Mouse (Mus musculus) stomach, postnatal 0 days (tissue): ENCODE results near the gene Pla2g4d. TPM values are rescaled to one million over a fixed set of nuclear protein-coding genes. Genes with fewer than 3 reads are reported as not detected.

Experiments used
- ATAC-seq: fragments of 200-750 bp; cut with Nextera tagmentation; 2 replicates; pipeline ENCODE4 v1.8.0; 2017; ENCODE audit not compliant: low FRiP score, low TSS enrichment
- DNase-seq: peaks from one replicate; pipeline ENCODE4 v3.0.0-alpha.2; 2016; ENCODE audit warnings: low spot score
- H3K27ac ChIP-seq: fragments of 300-500 bp; sonication (generic); replicated peaks from 2 replicates; pipeline ENCODE4 v1.5.1; 2014; ENCODE audit warnings: mild to moderate bottlenecking, control low read depth
- H3K27me3 ChIP-seq: fragments of 300-500 bp; sonication (generic); 2 replicates; pipeline ENCODE4 v1.6.1; 2014; ENCODE audit warnings: low read length; ENCODE audit not compliant: control insufficient read depth, insufficient read depth
- H3K36me3 ChIP-seq: fragments of 300-500 bp; sonication (generic); 2 replicates; pipeline ENCODE4 v1.6.1; 2014; ENCODE audit warnings: low read length, mixed read lengths; ENCODE audit not compliant: control insufficient read depth, insufficient read depth
- H3K4me1 ChIP-seq: fragments of 300-500 bp; sonication (generic); replicated peaks from 2 replicates; pipeline ENCODE4 v1.6.1; 2014; ENCODE audit warnings: antibody characterized with exemption; ENCODE audit not compliant: control insufficient read depth, insufficient read depth
- H3K4me2 ChIP-seq: fragments of 300-500 bp; sonication (generic); replicated peaks from 2 replicates; pipeline ENCODE4 v1.6.1; 2014; ENCODE audit warnings: low read depth, mild to moderate bottlenecking, control low read depth, moderate library complexity
- H3K4me3 ChIP-seq: fragments of 300-500 bp; sonication (generic); 2 replicates; pipeline ENCODE4 v1.5.1; 2014; ENCODE audit warnings: low read depth, low read length, control low read depth
- H3K9ac ChIP-seq: fragments of 300-500 bp; sonication (generic); 2 replicates; pipeline ENCODE4 v1.6.1; 2014; ENCODE audit warnings: mild to moderate bottlenecking, low read length, control low read depth, mixed read lengths
- H3K9me3 ChIP-seq: fragments of 300-500 bp; sonication (generic); 2 replicates; pipeline ENCODE4 v1.6.1; 2016; ENCODE audit warnings: low read length; ENCODE audit not compliant: control insufficient read depth
- CTCF ChIP-seq: IDR thresholded peaks from 2 replicates; pipeline ENCODE4 v1.5.1; 2016; ENCODE audit warnings: antibody characterized with exemption, low read depth, mild to moderate bottlenecking, moderate library complexity
- EP300 ChIP-seq: optimal IDR thresholded peaks from 2 replicates; pipeline ENCODE3; 2016; ENCODE audit warnings: antibody characterized with exemption
- WGBS: fragments of 180-500 bp; shearing (Covaris S2); extraction: QIAGEN DNeasy Blood & Tissue Kit; methylation state at CpG from one replicate; pipeline ENCODE4 v1.1.7; 2014; 5-methylcytosine and 5-hydroxymethylcytosine counted together
- polyA plus RNA-seq: library from polyadenylated mRNA; unstranded; fragments of >200 nt; fragmentation: Nextera tagmentation; extraction: Ambion mirVana; gene quantifications from 2 replicates; pipeline ENCODE4 v1.2.1, GENCODE M21; 2015

The Pla2g4d gene
- polyA plus RNA-seq, 1 experiment from 2014 or later = 9.8 TPM

DNA sequence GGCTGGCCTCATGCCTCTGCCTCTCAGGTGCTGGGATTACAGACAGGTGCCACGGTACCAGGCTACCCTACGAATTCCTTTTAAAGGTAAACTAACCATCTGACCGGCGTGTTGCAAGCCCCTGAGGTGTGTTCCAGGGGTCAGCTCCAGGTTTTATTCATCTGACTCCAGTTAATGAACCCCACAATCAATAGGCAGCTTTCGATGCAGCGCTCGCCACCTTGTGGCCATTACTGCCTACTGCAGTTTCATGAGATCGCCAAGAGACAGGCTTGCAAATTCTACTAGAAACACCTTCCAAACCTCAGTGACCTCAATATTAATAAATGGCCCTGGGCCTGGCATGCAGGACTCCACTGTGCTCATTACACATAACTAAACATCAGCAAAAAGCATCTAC is 9.0 kb downstream of the Pla2g4d start:
- H3K4me2 ChIP-seq = no peak overlapping the region
- no peak overlapping the region for H3K4me3 ChIP-seq
- TF ChIP-seq CTCF = peak; percentile 89
- no peak for TF ChIP-seq EP300
- no peaks in the 10 kb centered on the region for H3K27me3 ChIP-seq
- ATAC-seq (no peak), DNase-seq (peak; percentile 70)
- H3K36me3 ChIP-seq = no peaks in the 10 kb centered on the region
- no peak overlapping the region for H3K9ac ChIP-seq
- H3K9me3 ChIP-seq = no peaks in the 10 kb centered on the region
- WGBS = 15% methylated on average over 8 of the region's 8 CpGs
- H3K4me1 ChIP-seq = no peaks in the 10 kb centered on the region
- no peak overlapping the region for H3K27ac ChIP-seq

DNA sequence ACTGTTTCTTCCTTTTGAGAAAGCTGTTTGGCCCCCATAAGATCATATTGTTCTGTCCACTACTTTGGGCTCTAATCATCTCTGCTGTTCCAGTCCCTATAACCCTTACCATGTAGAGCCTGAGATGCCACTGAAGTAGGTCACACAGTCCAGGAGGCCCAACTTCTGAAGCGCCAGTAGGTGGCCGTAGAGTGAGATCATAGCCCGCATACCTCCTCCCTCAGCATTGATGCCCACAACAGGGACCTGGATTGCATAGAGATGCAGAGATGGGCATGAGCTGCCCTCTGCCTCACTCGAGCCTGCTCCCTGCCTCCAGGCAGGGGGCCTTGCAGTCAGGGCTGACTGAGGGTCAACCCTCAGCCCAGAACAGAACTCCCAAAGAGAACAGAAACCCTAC is 12.0 kb downstream of the Pla2g4d start:
- Histone ChIP-seq H3K9me3 (no peaks in the 10 kb centered on the region), H3K4me1 (no peaks in the 10 kb centered on the region), H3K4me3 (no peak overlapping the region), H3K27ac (no peak overlapping the region), H3K36me3 (no peaks in the 10 kb centered on the region), H3K9ac (no peak overlapping the region), H3K4me2 (no peak overlapping the region), H3K27me3 (no peaks in the 10 kb centered on the region)
- WGBS = 81% methylated on average over 4 of the region's 4 CpGs
- no peak for DNase-seq
- TF ChIP-seq CTCF = no peak
- TF ChIP-seq EP300 = no peak
- ATAC-seq = no peak

DNA sequence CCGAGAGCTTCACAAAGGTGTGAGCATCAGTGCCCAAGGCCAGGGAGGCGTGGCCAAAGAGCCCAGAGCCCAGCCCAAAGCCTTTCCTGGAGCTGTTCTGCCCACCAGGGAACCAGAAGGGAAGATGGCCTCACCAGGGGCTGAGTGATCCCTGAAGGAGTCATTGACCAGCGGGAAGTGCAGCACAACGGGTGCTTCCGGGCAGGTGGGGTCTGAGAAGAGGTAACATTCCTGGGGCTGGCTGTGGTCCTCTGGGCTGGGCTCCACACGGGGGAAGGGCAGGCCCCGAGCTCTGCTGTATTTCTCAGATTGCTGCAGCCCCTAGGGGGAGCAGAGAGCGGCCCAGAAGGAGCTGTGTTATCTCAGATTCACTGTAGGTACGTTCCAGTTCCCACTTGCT is 20.4 kb downstream of the Pla2g4d start:
- H3K4me3 ChIP-seq = no peak overlapping the region
- H3K4me1 ChIP-seq = no peaks in the 10 kb centered on the region
- DNase-seq (peak; percentile 59), ATAC-seq (peak; percentile 79)
- no peak overlapping the region for H3K9ac ChIP-seq
- H3K4me2 ChIP-seq = peak overlapping the region; percentile 32
- no peak overlapping the region for H3K27ac ChIP-seq
- TF ChIP-seq EP300 = no peak
- peak; percentile 64 for TF ChIP-seq CTCF
- no peaks in the 10 kb centered on the region for H3K9me3 ChIP-seq
- 5% methylated on average over 9 of the region's 9 CpGs for WGBS
- no peaks in the 10 kb centered on the region for H3K27me3 ChIP-seq
- no peaks in the 10 kb centered on the region for H3K36me3 ChIP-seq

DNA sequence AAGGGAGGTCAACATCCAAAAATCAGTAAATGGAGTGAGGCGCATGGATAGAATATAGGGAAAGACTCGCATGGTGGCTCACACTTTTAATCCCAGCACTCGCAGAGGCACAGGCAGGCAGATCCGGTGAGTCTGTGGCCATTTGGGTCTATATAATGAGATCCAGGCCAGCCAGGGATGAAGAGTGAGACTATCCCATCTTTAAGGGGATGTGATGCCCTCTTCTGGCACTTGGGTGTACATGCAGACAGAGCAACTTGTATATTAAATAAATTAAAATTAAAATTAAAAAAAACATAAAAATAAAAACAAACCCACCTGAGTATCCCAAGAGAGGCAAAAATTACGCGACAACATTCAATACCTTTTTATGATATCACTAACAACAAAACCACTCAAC is 23.5 kb downstream of the Pla2g4d start:
- TF ChIP-seq CTCF (peak; percentile 63), EP300 (no peak)
- H3K4me2 ChIP-seq = no peak overlapping the region
- H3K9ac ChIP-seq = no peak overlapping the region
- no peak for DNase-seq
- H3K4me3 ChIP-seq = no peak overlapping the region
- no peaks in the 10 kb centered on the region for H3K36me3 ChIP-seq
- H3K27me3 ChIP-seq = no peaks in the 10 kb centered on the region
- no peak for ATAC-seq
- no peak overlapping the region for H3K27ac ChIP-seq
- no peaks in the 10 kb centered on the region for H3K4me1 ChIP-seq
- WGBS = 72% methylated on average over 6 of the region's 6 CpGs
- H3K9me3 ChIP-seq = no peaks in the 10 kb centered on the region

DNA sequence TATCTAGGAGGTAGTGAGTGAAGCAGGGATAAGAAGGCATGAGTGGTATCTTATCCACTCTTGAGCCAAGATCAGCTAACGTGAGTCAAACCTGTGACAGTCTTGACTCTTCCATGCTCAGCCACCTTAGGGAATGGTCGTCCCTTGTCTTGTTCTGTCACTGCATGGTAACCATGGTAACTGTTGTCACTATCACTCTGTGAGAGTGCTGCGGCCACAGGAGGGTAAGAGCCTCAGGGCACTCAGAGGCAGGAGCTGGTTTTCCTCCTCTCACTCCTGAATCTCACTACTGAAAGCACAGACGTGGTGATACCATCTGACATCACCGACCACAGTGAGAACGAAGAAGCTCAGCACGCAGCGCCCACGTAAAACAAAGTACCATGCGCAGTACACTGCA is 24.1 kb downstream of the Pla2g4d start:
- no peak for ATAC-seq
- Histone ChIP-seq H3K27ac (no peak overlapping the region), H3K9me3 (no peaks in the 10 kb centered on the region), H3K4me3 (no peak overlapping the region), H3K36me3 (no peaks in the 10 kb centered on the region), H3K9ac (no peak overlapping the region), H3K4me1 (no peaks in the 10 kb centered on the region), H3K27me3 (no peaks in the 10 kb centered on the region), H3K4me2 (no peak overlapping the region)
- 73% methylated on average over 10 of the region's 10 CpGs for WGBS
- TF ChIP-seq EP300 (no peak), CTCF (no peak)
- no peak for DNase-seq

DNA sequence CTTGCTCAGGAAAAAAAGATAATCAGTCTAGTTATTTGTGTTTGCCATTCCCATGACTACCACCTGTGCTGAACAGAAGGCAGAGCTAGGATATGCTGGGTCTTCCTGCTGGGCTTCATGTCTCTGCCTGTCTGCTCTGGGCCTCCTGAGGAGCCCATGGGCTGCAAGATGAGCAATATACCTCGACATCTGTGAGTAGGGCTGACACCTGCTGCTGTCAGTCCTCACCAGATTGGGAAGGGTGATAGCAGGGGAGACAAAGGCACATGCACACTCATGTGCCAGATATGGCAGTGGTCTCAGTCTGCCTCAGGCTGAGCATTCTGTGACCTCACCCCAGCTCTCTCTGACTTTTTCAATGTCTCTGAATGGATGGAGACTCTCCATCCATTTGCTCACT is 26.1 kb downstream of the Pla2g4d start:
- Histone ChIP-seq H3K9me3 (no peaks in the 10 kb centered on the region), H3K4me2 (no peak overlapping the region), H3K27me3 (no peaks in the 10 kb centered on the region), H3K9ac (no peak overlapping the region), H3K4me1 (no peaks in the 10 kb centered on the region), H3K4me3 (no peak overlapping the region), H3K27ac (no peak overlapping the region), H3K36me3 (no peaks in the 10 kb centered on the region)
- ATAC-seq (no peak), DNase-seq (no peak)
- TF ChIP-seq EP300 (no peak), CTCF (no peak)
- 17% methylated on average over 1 of the region's 1 CpGs for WGBS
